Mouse (Mus musculus) myocyte (in vitro differentiated cells): ENCODE measurements around the gene Smyd4. TPM values are rescaled to one million over a fixed set of nuclear protein-coding genes. Genes with fewer than 3 reads are reported as not detected.

Experiments used
- H3K27me3 ChIP-seq: one replicate; pipeline ENCODE4 v1.6.1; 2011; ENCODE audit not compliant: control insufficient read depth, insufficient read depth, insufficient read length
- H3K36me3 ChIP-seq: one replicate; pipeline ENCODE4 v1.6.1; 2011; ENCODE audit not compliant: control insufficient read depth, insufficient read depth
- H3K4me2 ChIP-seq: one replicate; pipeline ENCODE4 v1.6.1; 2011; ENCODE audit warnings: low read depth, control low read depth
- H3K4me3 ChIP-seq: one replicate; pipeline ENCODE4 v1.5.1; 2011; ENCODE audit warnings: mild to moderate bottlenecking, control low read depth, moderate library complexity
- H3K79me2 ChIP-seq: one replicate; pipeline ENCODE4 v1.6.1; 2011; ENCODE audit not compliant: control insufficient read depth, insufficient read depth
- H3ac ChIP-seq: one replicate; pipeline ENCODE4 v1.6.1; 2011; ENCODE audit not compliant: control insufficient read depth, insufficient read length
- CEBPB ChIP-seq: IDR thresholded peaks from 2 replicates; pipeline ENCODE4 v1.6.1; 2011; ENCODE audit warnings: mild to moderate bottlenecking, moderate library complexity; ENCODE audit not compliant: poor library complexity, insufficient read depth, severe bottlenecking
- E2F4 ChIP-seq: IDR thresholded peaks from one replicate; pipeline ENCODE4 v1.6.1; 2011; ENCODE audit warnings: mild to moderate bottlenecking, control low read depth, moderate library complexity; ENCODE audit not compliant: insufficient read depth
- MAX ChIP-seq: IDR thresholded peaks from one replicate; pipeline ENCODE4 v1.6.1; 2011; ENCODE audit warnings: low read depth, mild to moderate bottlenecking, control low read depth
- MYOD1 ChIP-seq, 3 experiments: IDR thresholded peaks; one replicate each; pipeline ENCODE4 v1.6.1; 2011; ENCODE audit warnings: control low read depth in 2 of 3, low read depth in 2 of 3, mild to moderate bottlenecking in 2 of 3, moderate library complexity in 1 of 3; ENCODE audit not compliant: insufficient read length in 2 of 3, control insufficient read depth in 1 of 3
- MYOG ChIP-seq, 3 experiments: IDR thresholded peaks; one replicate each; pipeline ENCODE4 v1.6.1; 2011; ENCODE audit warnings: control low read depth in 2 of 3, low read depth in 2 of 3, mild to moderate bottlenecking in 2 of 3; ENCODE audit not compliant: insufficient read length in 2 of 3, control insufficient read depth in 1 of 3, insufficient read depth in 1 of 3
- POLR2A ChIP-seq: IDR thresholded peaks from one replicate; pipeline ENCODE4 v1.6.1; 2011; ENCODE audit warnings: low read depth, mild to moderate bottlenecking, control low read depth, moderate library complexity; ENCODE audit not compliant: insufficient read length
- POLR2AphosphoS2 ChIP-seq: IDR thresholded peaks from one replicate; pipeline ENCODE4 v1.6.1; 2011; ENCODE audit warnings: low read depth, control low read depth; ENCODE audit not compliant: insufficient read length
- REST ChIP-seq: IDR thresholded peaks from one replicate; pipeline ENCODE4 v1.6.1; 2011; ENCODE audit warnings: mild to moderate bottlenecking, control low read depth, moderate library complexity; ENCODE audit not compliant: insufficient read depth, insufficient read length
- SRF ChIP-seq: IDR thresholded peaks from one replicate; pipeline ENCODE4 v1.6.1; 2011; ENCODE audit warnings: low read depth; ENCODE audit not compliant: control insufficient read depth, insufficient read length
- TCF12 ChIP-seq: IDR thresholded peaks from one replicate; pipeline ENCODE4 v1.6.1; 2011; ENCODE audit warnings: mild to moderate bottlenecking, control low read depth; ENCODE audit not compliant: poor library complexity, insufficient read depth, severe bottlenecking
- TCF3 ChIP-seq: IDR thresholded peaks from one replicate; pipeline ENCODE4 v1.6.1; 2011; ENCODE audit warnings: low read depth, control low read depth; ENCODE audit not compliant: insufficient read length
- USF1 ChIP-seq: IDR thresholded peaks from one replicate; pipeline ENCODE4 v1.6.1; 2011; ENCODE audit warnings: low read depth, mild to moderate bottlenecking, control low read depth, moderate library complexity
- polyA plus RNA-seq: library from polyadenylated mRNA; unstranded; fragments of >200 nt; fragmentation: generic; extraction: Trizol; gene quantifications from one replicate; pipeline ENCODE4 v1.2.1, GENCODE M21; 2012; ENCODE audit warnings: missing spikeins

Smyd4 gene
- polyA plus RNA-seq, 1 experiment: 6.9 TPM

GRCm38 (mm10) chr11:75429019-75429705, 80.9 kb downstream of the Smyd4 start:
- H3K27me3 ChIP-seq: no peaks in the 10 kb centered on the region
- no peak overlapping the region for H3ac ChIP-seq
- TF ChIP-seq SRF: no peak
- no peak for TF ChIP-seq POLR2AphosphoS2
- no peak for TF ChIP-seq MYOG (IDR thresholded peaks at IDR 0.05; ENCODE audit: control insufficient read depth in 1 of 3, insufficient read depth in 1 of 3, insufficient read length in 2 of 3, low read depth in 2 of 3)
- no peak for TF ChIP-seq CEBPB
- no peak for TF ChIP-seq MAX
- TF ChIP-seq TCF12: no peak
- no peak for TF ChIP-seq E2F4
- TF ChIP-seq TCF3: no peak
- TF ChIP-seq POLR2A: no peak
- TF ChIP-seq REST: no peak
- H3K4me2 ChIP-seq: no peak overlapping the region
- H3K79me2 ChIP-seq: no peaks in the 10 kb centered on the region
- H3K36me3 ChIP-seq: no peaks in the 10 kb centered on the region
- H3K4me3 ChIP-seq: no peak overlapping the region

- TF ChIP-seq MYOG (IDR thresholded peaks at IDR 0.05; ENCODE audit: control insufficient read depth in 1 of 3, insufficient read depth in 1 of 3, insufficient read length in 2 of 3, low read depth in 2 of 3) (peak in 2 of 3 experiments; percentile 50 to 60), POLR2AphosphoS2 (no peak), MYOD1 (IDR thresholded peaks at IDR 0.05; ENCODE audit: control insufficient read depth in 1 of 3, insufficient read length in 2 of 3, low read depth in 2 of 3) (peak in 2 of 3 experiments; percentile 10 to 53)
- Histone ChIP-seq H3K79me2 (no peaks in the 10 kb centered on the region), H3ac (no peak overlapping the region), H3K4me3 (no peak overlapping the region), H3K27me3 (no peaks in the 10 kb centered on the region), H3K4me2 (peak overlapping the region; percentile 59), H3K36me3 (no peaks in the 10 kb centered on the region)
Measured at GRCm38 (mm10) chr11:75431307-75431706, 83.1 kb downstream of the Smyd4 start.

- TF ChIP-seq SRF: no peak
- TF ChIP-seq REST: no peak
- no peak for TF ChIP-seq POLR2A
- no peak for TF ChIP-seq MAX
- no peak for TF ChIP-seq E2F4
- TF ChIP-seq MYOD1 (IDR thresholded peaks at IDR 0.05; ENCODE audit: control insufficient read depth in 1 of 3, insufficient read length in 2 of 3, low read depth in 2 of 3): no peak
- no peak for TF ChIP-seq TCF3
- no peak for TF ChIP-seq TCF12
- TF ChIP-seq USF1: no peak
- no peak for TF ChIP-seq MYOG (IDR thresholded peaks at IDR 0.05; ENCODE audit: control insufficient read depth in 1 of 3, insufficient read depth in 1 of 3, insufficient read length in 2 of 3, low read depth in 2 of 3)
Measured at GRCm38 (mm10) chr11:75434138-75434537, 85.9 kb downstream of the Smyd4 start.

GRCm38 (mm10) chr11:75438194-75438593, 90.0 kb downstream of the Smyd4 start:
- TF ChIP-seq POLR2AphosphoS2: no peak
- TF ChIP-seq REST: no peak
- TF ChIP-seq MYOG (IDR thresholded peaks at IDR 0.05; ENCODE audit: control insufficient read depth in 1 of 3, insufficient read depth in 1 of 3, insufficient read length in 2 of 3, low read depth in 2 of 3): no peak
- no peak for TF ChIP-seq MAX
- TF ChIP-seq TCF12: no peak
- TF ChIP-seq MYOD1 (IDR thresholded peaks at IDR 0.05; ENCODE audit: control insufficient read depth in 1 of 3, insufficient read length in 2 of 3, low read depth in 2 of 3): no peak
- TF ChIP-seq SRF: no peak
- no peak for TF ChIP-seq POLR2A
- TF ChIP-seq TCF3: no peak
- TF ChIP-seq E2F4: no peak
- TF ChIP-seq USF1: no peak
- no peak for TF ChIP-seq CEBPB
- no peaks in the 10 kb centered on the region for H3K27me3 ChIP-seq
- H3K36me3 ChIP-seq: peaks cover 15% of the 10 kb centered on the region
- no peak overlapping the region for H3K4me3 ChIP-seq
- no peak overlapping the region for H3K4me2 ChIP-seq
- H3K79me2 ChIP-seq: no peaks in the 10 kb centered on the region
- no peak overlapping the region for H3ac ChIP-seq

More at GRCm38 (mm10) chr11:75434138-75434537, 85.9 kb downstream of the Smyd4 start:
- H3K4me2 ChIP-seq: no peak overlapping the region
- H3K79me2 ChIP-seq: no peaks in the 10 kb centered on the region
- no peak overlapping the region for H3ac ChIP-seq
- no peaks in the 10 kb centered on the region for H3K36me3 ChIP-seq
- H3K4me3 ChIP-seq: no peak overlapping the region
- no peaks in the 10 kb centered on the region for H3K27me3 ChIP-seq

GRCm38 (mm10) chr11:75438804-75439203, 90.6 kb downstream of the Smyd4 start:
- H3K4me3 ChIP-seq: no peak overlapping the region
- no peak overlapping the region for H3K4me2 ChIP-seq
- H3K27me3 ChIP-seq: no peaks in the 10 kb centered on the region
- H3K79me2 ChIP-seq: no peaks in the 10 kb centered on the region
- H3ac ChIP-seq: no peak overlapping the region
- peaks cover 17% of the 10 kb centered on the region for H3K36me3 ChIP-seq
- TF ChIP-seq MYOG (IDR thresholded peaks at IDR 0.05; ENCODE audit: control insufficient read depth in 1 of 3, insufficient read depth in 1 of 3, insufficient read length in 2 of 3, low read depth in 2 of 3) (no peak), POLR2AphosphoS2 (no peak), POLR2A (no peak), REST (no peak), E2F4 (no peak), MAX (no peak), CEBPB (no peak), USF1 (no peak), TCF3 (no peak), MYOD1 (IDR thresholded peaks at IDR 0.05; ENCODE audit: control insufficient read depth in 1 of 3, insufficient read length in 2 of 3, low read depth in 2 of 3) (no peak), TCF12 (no peak), SRF (no peak)
